Mouse (Mus musculus): Measurements from ENCODE around the gene Slc36a2.

GRCm38 (mm10) chr11:55114291-55114690 is 70.6 kb downstream of the Slc36a2 start:
- TF ChIP-seq POLR2A (IDR thresholded peaks at IDR 0.05; ENCODE audit: borderline replicate concordance, extremely low read depth, insufficient read depth, insufficient read length, poor library complexity, severe bottlenecking) (no peak), CTCF (IDR thresholded peaks at IDR 0.05; ENCODE audit: borderline replicate concordance, extremely low read depth, insufficient read depth, insufficient read length) (no peak)
